Mouse (Mus musculus) midbrain, postnatal 0 days (tissue): ENCODE results near the gene Fam221a. TPM values are rescaled to one million over a fixed set of nuclear protein-coding genes. Genes with fewer than 3 reads are reported as not detected.

Experiments
- ATAC-seq: fragments of 200-750 bp; cut with Nextera tagmentation; 2 replicates; pipeline ENCODE4 v1.8.0; 2017; ENCODE audit warnings: moderate number of reproducible peaks, mild to moderate bottlenecking, moderate TSS enrichment, moderate library complexity; ENCODE audit not compliant: low FRiP score
- DNase-seq: peaks from one replicate; pipeline ENCODE4 v3.0.0-alpha.2; 2015; ENCODE audit warnings: low spot score
- H3K27ac ChIP-seq: fragments of 300-500 bp; sonication (generic); 2 replicates; pipeline ENCODE4 v1.5.1; 2014; ENCODE audit warnings: low read depth, mild to moderate bottlenecking, low read length, mixed read lengths
- H3K27me3 ChIP-seq: fragments of 300-500 bp; sonication (generic); 2 replicates; pipeline ENCODE4 v1.6.1; 2014; ENCODE audit warnings: low read length, control low read depth, mixed read lengths; ENCODE audit not compliant: insufficient read depth
- H3K36me3 ChIP-seq: fragments of 300-500 bp; sonication (generic); 2 replicates; pipeline ENCODE4 v1.6.1; 2014; ENCODE audit warnings: low read length, control low read depth, mixed read lengths; ENCODE audit not compliant: insufficient read depth
- H3K4me1 ChIP-seq: fragments of 300-500 bp; sonication (generic); 2 replicates; pipeline ENCODE4 v1.6.1; 2014; ENCODE audit warnings: mild to moderate bottlenecking, control low read depth, antibody characterized with exemption, low read length, mixed read lengths; ENCODE audit not compliant: insufficient read depth
- H3K4me2 ChIP-seq: fragments of 300-500 bp; sonication (generic); 2 replicates; pipeline ENCODE4 v1.6.1; 2014; ENCODE audit warnings: low read depth, mild to moderate bottlenecking, low read length, mixed read lengths; ENCODE audit not compliant: poor library complexity, severe bottlenecking
- H3K4me3 ChIP-seq: fragments of 300-500 bp; sonication (generic); 2 replicates; pipeline ENCODE4 v1.5.1; 2014; ENCODE audit warnings: low read depth, mild to moderate bottlenecking, low read length, moderate library complexity
- H3K9ac ChIP-seq: fragments of 300-500 bp; sonication (generic); replicated peaks from 2 replicates; pipeline ENCODE4 v1.6.1; 2014; ENCODE audit warnings: mild to moderate bottlenecking, low read length, moderate library complexity, mixed read lengths; ENCODE audit not compliant: poor library complexity, severe bottlenecking
- H3K9me3 ChIP-seq: fragments of 300-500 bp; sonication (generic); 2 replicates; pipeline ENCODE4 v1.6.1; 2016; ENCODE audit warnings: low read length, control low read depth
- CTCF ChIP-seq: IDR thresholded peaks from 2 replicates; pipeline ENCODE4 v1.5.1; 2016; ENCODE audit warnings: antibody characterized with exemption, mild to moderate bottlenecking
- WGBS: fragments of 180-500 bp; shearing (Covaris S2); extraction: QIAGEN DNeasy Blood & Tissue Kit; methylation state at CpG from one replicate; pipeline ENCODE4 v1.1.7; 2014; 5-methylcytosine and 5-hydroxymethylcytosine counted together
- polyA plus RNA-seq: library from polyadenylated mRNA; unstranded; fragments of >200 nt; fragmentation: Nextera tagmentation; extraction: Ambion mirVana; gene quantifications from 2 replicates; pipeline ENCODE4 v1.2.1, GENCODE M21; 2015
- total RNA-seq: library from RNA; depleted of rRNA; stranded (reverse); fragments of >200 nt; gene quantifications from 2 replicates; pipeline ENCODE4 v1.2.3, GENCODE M21; 2014; rRNA removed

Gene Fam221a
- total and polyA plus RNA-seq, 2 experiments from 2014 or later: 3.5 to 5.4 TPM

DNA sequence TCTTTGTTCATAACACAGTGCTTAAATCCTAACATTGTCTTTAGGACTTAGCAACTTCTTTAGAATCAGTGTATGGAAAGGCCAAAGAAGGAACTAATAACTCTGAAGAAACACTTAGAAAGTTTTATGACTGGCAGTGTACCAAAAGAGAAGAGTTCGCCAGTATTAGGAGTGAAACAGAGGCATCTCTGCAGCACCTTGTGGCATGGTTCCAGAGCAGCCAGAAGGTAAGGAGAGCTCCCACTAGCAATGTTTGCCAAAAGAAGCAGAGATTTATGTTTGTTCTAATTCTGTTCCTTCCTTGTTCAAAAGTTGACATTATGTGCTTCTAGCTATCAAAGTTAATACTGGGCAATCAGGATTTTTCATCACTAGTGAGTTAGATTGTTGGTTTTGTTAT is 69.8 kb downstream of the Fam221a start:
- Histone ChIP-seq H3K36me3 (no peaks in the 10 kb centered on the region), H3K4me2 (no peak overlapping the region), H3K4me3 (no peak overlapping the region), H3K4me1 (no peaks in the 10 kb centered on the region), H3K27ac (no peak overlapping the region), H3K9ac (no peak overlapping the region), H3K9me3 (no peaks in the 10 kb centered on the region), H3K27me3 (no peaks in the 10 kb centered on the region)
- DNase-seq (no peak), ATAC-seq (no peak)
- TF ChIP-seq CTCF: no peak
- 90% methylated on average over 1 of the region's 1 CpGs for WGBS

Other genes starting within 250 kb of the Fam221a start
- 5.4 and 7.4 TPM in 2 replicates for gene Igf2bp3, start 152.8 kb upstream of the Fam221a start, total RNA-seq
- 8.8 and 10.6 TPM in 2 replicates for gene Igf2bp3, start 152.8 kb upstream of the Fam221a start, polyA plus RNA-seq
- gene Tra2a, start 103.7 kb upstream of the Fam221a start, total RNA-seq: 66.9 and 70.7 TPM in 2 replicates
- 35.3 and 41.8 TPM in 2 replicates for gene Tra2a, start 103.7 kb upstream of the Fam221a start, polyA plus RNA-seq
- gene Ccdc126, start 48.5 kb upstream of the Fam221a start, total RNA-seq: 9.1 and 11.0 TPM in 2 replicates
- 6.8 and 7.3 TPM in 2 replicates for gene Ccdc126, start 48.5 kb upstream of the Fam221a start, polyA plus RNA-seq
- not detected in 2 replicates for gene Stk31, start 27.9 kb downstream of the Fam221a start, total RNA-seq
- gene Stk31, start 27.9 kb downstream of the Fam221a start, polyA plus RNA-seq: not detected in 2 replicates